Mouse (Mus musculus): ENCODE results near the gene D430041D05Rik. TPM values are rescaled to one million over a fixed set of nuclear protein-coding genes. Genes with fewer than 3 reads are reported as not detected.

The D430041D05Rik gene
- total RNA-seq, 1 experiment from 2014 or later = 8.2 TPM

GRCm38 (mm10) chr2:104337619-104338018, 73.2 kb downstream of the D430041D05Rik start:
- DNase-seq = no peak

DNA sequence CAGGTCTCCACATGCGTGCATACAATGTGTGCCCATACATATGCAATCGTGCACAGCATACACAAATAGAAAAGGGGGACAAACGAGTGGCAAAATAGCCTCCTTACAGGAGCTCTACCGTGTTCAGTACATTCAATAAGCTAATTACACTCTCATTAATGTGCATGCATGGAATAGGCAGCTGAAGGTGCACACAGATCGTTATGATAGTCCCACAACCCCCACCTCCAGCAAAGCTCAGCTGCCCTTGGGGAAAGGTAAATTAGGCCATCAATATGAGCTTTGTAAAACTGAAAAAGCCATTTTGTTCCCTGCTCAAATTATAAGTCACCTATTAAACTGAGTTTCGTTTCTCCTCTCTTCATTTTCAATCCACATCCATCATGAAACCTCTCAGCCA, 75.0 kb downstream of the D430041D05Rik start:
- no peak for DNase-seq

- no peak for DNase-seq
These were observed 76.9 kb downstream of the D430041D05Rik start for GRCm38 (mm10) chr2:104333952-104334351.

DNA sequence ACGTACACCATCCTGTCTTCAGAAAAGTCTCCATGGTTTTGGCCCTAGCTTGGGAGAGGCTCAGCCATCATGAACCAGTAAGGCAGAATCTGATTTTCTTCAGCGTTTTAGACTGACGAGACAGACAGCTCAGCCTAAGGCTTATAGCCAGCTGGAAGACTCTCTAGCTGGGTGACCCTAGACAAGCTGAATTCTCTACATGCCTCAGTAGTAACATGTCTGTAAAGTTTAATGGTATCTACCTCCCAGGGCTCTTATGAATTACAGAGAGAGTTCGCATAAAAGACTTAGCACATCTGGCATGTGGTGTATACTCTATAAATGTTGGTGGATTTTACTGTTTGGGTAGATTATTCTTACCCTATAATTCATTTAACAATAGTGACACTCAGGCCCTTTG, 78.1 kb downstream of the D430041D05Rik start:
- DNase-seq = no peak

DNA sequence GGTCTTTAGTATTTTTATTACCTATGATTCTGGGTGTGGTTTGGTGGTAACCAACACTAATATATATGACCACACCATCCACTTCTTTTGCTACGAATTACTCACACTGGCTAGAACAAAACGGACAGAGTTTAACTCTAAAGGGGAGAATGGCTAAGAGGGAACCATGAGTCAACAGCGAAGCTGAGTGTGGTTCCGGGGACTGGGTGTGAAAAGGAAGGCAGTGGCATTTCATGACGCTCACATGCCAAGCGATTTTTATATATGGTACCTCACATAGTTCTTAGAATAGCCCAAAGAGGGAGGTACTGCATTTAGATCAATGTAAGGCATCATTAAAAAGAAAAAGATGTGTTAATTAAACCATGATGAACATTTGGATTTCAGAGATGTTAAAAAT, 79.6 kb downstream of the D430041D05Rik start:
- DNase-seq = no peak

GRCm38 (mm10) chr2:104327116-104327794, 83.6 kb downstream of the D430041D05Rik start:
- no peak for DNase-seq

GRCm38 (mm10) chr2:104323773-104324172, 87.0 kb downstream of the D430041D05Rik start:
- no peak for DNase-seq

- DNase-seq = no peak
These were observed 87.5 kb downstream of the D430041D05Rik start for GRCm38 (mm10) chr2:104323351-104323750.

DNA sequence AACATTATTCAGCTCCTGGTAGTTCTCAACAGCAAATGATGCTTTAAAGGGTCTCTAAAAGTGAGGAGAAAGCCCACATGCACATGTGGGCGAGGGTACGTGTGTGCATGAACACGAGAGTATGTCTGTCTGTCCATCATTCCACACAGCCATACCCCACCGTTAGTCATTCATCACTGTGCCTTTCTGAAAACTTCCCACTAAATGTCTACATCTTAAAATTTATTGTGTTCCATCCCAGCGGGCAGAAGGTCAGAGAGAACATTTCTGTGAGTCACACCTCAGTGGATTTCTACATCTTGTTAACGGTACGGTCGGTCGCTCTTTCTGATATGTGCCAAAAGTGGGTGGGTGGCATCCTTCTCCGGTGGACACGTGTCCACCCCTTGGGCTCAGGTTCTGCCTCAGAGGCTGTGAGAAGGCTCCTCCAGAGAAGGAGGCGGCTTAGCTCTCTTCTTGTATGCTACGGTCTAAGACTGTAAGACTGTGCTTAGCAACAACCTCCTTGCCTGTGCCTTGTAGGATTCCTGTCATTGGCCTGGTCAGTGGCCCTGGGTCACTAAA, 90.7 kb downstream of the D430041D05Rik start:
- DNase-seq = peak; percentile 65

DNA sequence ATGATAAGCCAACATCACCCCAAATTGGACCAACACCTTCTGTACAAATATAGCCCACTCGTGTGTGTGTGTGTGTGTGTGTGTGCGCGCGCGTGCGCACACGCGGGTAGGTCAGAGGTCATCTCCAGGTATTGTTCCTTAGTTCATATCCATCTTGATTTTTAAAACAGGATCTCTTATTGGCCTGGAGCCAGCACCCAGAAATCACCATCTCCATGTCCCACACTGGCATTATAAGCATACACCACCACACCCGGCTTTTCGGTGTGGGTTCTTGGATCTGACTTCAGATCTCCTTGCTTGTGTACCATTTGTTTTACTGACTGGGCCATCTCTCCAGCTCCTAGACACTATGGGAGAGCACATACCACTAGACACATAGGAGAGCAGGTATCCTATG, 91.4 kb downstream of the D430041D05Rik start:
- DNase-seq = no peak

DNA sequence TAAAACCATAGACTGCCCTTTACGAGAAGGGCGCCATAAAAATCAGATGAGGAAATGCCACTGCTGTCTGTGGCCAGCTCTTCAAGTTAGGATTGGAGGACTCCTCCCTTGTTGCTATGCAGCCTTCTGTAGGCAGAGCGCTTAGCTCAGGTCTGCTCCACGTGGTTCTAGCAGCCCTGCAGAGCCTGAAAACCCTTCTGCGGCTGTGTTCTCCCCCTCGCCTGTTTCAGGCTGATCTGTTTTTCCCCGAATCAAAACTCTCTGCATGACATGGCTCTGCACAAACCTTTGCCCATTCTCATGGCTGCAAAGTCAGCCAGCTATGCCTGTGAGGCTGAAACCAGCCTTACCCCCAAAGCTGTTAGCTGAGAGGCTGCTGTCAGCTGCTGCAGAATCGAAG, 91.9 kb downstream of the D430041D05Rik start:
- no peak for DNase-seq

GRCm38 (mm10) chr2:104318259-104318658, 92.6 kb downstream of the D430041D05Rik start:
- no peak for DNase-seq

GRCm38 (mm10) chr2:104317631-104318030, 93.2 kb downstream of the D430041D05Rik start:
- no peak for DNase-seq

DNA sequence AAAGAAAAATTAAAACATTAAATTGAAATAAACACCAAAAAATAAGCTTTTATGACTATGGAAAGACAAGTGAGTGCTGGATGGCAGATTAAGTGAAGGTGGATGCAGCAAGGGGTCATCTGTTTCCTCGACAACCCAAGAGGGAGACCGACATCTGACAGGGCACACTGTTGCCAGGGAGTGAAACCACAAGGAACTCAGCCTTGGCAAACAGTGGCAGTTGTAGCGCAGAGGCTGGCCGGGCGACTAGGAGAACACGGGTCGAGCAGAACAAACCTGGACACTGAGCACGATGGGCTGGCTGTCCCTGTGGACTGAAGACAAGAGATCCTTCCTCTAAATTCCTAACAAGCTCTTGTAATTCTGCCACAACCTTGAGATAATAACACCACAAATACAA, 94.3 kb downstream of the D430041D05Rik start:
- peak; percentile 21 for DNase-seq

- DNase-seq = peak; percentile 52
These were observed 97.6 kb downstream of the D430041D05Rik start for GRCm38 (mm10) chr2:104313246-104313645.

DNA sequence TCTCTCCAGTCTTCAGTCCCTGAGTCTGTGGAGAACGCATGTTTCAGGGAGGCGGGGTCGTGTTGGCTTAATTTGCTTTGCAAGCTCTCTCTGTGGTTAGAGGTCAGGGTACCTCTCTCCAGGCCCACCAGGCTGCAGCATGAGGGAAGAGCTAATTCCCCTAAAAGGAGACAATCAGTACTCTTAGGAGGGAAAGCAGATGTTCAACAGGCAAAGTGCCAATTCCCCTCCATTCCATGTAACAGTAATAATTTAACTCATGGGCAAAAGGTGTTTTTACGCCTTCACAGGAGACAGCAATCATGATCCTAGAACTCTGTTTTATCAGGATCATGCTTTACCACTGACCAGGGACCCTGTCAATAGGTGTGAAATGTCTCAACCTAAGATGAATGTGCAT, 103.7 kb downstream of the D430041D05Rik start:
- no peak for DNase-seq

- no peak for DNase-seq
These were observed 105.1 kb downstream of the D430041D05Rik start for GRCm38 (mm10) chr2:104305722-104306121.

- DNase-seq = no peak
These were observed 110.9 kb downstream of the D430041D05Rik start for GRCm38 (mm10) chr2:104299912-104300311.

- DNase-seq = peak; percentile 82
These were observed 111.7 kb downstream of the D430041D05Rik start for GRCm38 (mm10) chr2:104299160-104299559.

DNA sequence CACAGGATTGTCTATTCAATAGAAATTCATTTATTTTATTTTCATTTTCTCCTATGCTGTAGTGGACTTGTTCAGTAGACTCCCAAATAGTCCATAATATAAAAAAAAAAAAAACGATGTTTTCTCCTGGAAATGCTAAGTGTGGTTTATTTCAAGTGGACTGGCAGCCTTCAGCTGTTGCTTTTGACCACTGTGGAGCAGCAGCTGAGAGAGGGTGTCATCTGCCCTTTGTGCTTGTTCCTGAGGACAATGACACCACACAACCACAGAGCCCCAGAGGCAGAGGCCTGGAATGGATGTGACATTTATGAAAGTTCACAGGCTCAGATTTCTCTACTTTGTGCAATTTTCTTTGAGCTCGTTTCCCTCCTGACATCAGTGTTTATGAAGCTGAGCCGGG, 124.0 kb downstream of the D430041D05Rik start:
- no peak for DNase-seq

DNA sequence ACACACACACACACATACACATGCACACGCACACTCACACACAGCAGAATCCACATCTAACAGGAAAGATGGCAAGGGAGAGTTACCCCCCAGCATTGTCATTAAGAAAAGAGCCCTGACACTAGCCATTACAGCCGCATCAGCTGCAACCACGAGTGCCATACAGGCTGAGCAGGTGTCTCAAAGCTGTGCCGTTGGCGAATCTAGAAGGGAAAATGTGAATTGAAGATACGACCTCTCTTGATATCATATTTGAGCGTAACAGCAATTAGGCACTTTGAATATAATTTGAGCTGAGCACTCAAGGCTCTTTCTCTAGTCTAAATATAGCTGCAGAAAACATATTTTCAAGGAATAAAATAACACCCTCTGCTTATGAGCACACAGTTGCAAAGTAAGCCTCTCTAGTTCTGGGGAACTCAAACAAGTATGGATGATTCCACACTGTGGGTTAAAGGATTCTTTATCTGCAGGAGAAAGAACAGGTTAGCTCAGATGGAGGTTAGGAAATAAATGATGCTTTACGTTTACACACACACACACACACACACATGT, 127.3 kb downstream of the D430041D05Rik start:
- DNase-seq = no peak

GRCm38 (mm10) chr2:104282835-104283234, 128.0 kb downstream of the D430041D05Rik start:
- no peak for DNase-seq

DNA sequence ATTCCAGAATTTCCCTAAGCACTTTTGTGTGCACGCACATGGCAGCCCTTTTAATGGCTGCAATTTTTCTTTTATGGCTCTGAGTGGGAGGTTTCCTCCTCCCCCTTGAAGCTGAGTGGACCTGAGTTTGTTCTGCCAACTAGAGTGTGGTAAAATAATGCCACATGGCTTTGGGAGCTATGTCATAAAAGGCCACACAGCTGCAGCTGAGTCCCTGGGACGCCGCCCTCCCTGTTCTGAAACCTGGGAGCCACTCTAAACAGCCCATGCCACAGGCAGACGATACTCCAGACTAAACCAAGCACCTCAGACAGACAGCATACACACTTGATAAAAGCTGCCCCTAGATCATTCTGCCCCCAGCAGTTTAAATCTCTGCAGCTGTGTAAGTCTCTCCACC, 143.8 kb downstream of the D430041D05Rik start:
- no peak for DNase-seq

- no peak for DNase-seq
These were observed 149.1 kb downstream of the D430041D05Rik start for GRCm38 (mm10) chr2:104261741-104262067.
